Mouse (Mus musculus) cerebellum, adult 8-10 months (tissue): ENCODE data around the gene Gins3.
"Not testable (repeated sequence)": the region's sequence is repeated elsewhere in the genome, so short reads cannot be mapped to it uniquely, and the experiment has no call there.

Source experiments
- DNase-seq: peaks from one replicate; pipeline ENCODE4 v3.0.0; 2022

Gene Gins3

GRCm38 (mm10) chr8:95655831-95656230 is 22.6 kb downstream of the Gins3 start:
- DNase-seq = no peak

GRCm38 (mm10) chr8:95656316-95657002 is 23.2 kb downstream of the Gins3 start:
- DNase-seq = no peak

GRCm38 (mm10) chr8:95657523-95657922 is 24.3 kb downstream of the Gins3 start:
- no peak for DNase-seq

GRCm38 (mm10) chr8:95660334-95660882 is 27.2 kb downstream of the Gins3 start:
- DNase-seq = no peak

- no peak for DNase-seq
Measured at GRCm38 (mm10) chr8:95661085-95661484, 27.8 kb downstream of the Gins3 start.

- DNase-seq = no peak
Measured at GRCm38 (mm10) chr8:95661575-95661974, 28.3 kb downstream of the Gins3 start.

GRCm38 (mm10) chr8:95662885-95663598 is 29.8 kb downstream of the Gins3 start:
- no peak for DNase-seq

- no peak for DNase-seq
Measured at GRCm38 (mm10) chr8:95663599-95663949, 30.3 kb downstream of the Gins3 start.

- DNase-seq = not testable (repeated sequence)
Measured at GRCm38 (mm10) chr8:95665813-95666452, 32.7 kb downstream of the Gins3 start.

GRCm38 (mm10) chr8:95668163-95668958 is 35.1 kb downstream of the Gins3 start:
- no peak for DNase-seq

GRCm38 (mm10) chr8:95669967-95670366 is 36.7 kb downstream of the Gins3 start:
- DNase-seq = no peak

- no peak for DNase-seq
Measured at GRCm38 (mm10) chr8:95671861-95672260, 38.6 kb downstream of the Gins3 start.

- no peak for DNase-seq
Measured at GRCm38 (mm10) chr8:95672811-95673210, 39.6 kb downstream of the Gins3 start.

- no peak for DNase-seq
Measured at GRCm38 (mm10) chr8:95676631-95677030, 43.4 kb downstream of the Gins3 start, which contains the start of gene Ndrg4. Ndrg4 (plus strand) TSS chr8:95676980.

GRCm38 (mm10) chr8:95677591-95678023 is 44.4 kb downstream of the Gins3 start:
- DNase-seq = no peak

GRCm38 (mm10) chr8:95678024-95678611 is 44.9 kb downstream of the Gins3 start:
- no peak for DNase-seq

GRCm38 (mm10) chr8:95688073-95688672 is 54.9 kb downstream of the Gins3 start:
- no peak for DNase-seq

GRCm38 (mm10) chr8:95690929-95691541 is 57.8 kb downstream of the Gins3 start:
- no peak for DNase-seq

- DNase-seq = no peak
Measured at GRCm38 (mm10) chr8:95694631-95695030, 61.4 kb downstream of the Gins3 start.
